Mouse (Mus musculus) lung, postnatal 10 days (tissue): ENCODE measurements at regions not wholly inside any gene's neighbourhood (a gene's known extent, or its start where the extent isn't known, plus 50 kb on each side); places are given as distances from the start of the nearest gene placed in this dataset.

ENCODE experiments used
- DNase-seq: peaks from one replicate; pipeline ENCODE4 v3.0.0; 2021

DNA sequence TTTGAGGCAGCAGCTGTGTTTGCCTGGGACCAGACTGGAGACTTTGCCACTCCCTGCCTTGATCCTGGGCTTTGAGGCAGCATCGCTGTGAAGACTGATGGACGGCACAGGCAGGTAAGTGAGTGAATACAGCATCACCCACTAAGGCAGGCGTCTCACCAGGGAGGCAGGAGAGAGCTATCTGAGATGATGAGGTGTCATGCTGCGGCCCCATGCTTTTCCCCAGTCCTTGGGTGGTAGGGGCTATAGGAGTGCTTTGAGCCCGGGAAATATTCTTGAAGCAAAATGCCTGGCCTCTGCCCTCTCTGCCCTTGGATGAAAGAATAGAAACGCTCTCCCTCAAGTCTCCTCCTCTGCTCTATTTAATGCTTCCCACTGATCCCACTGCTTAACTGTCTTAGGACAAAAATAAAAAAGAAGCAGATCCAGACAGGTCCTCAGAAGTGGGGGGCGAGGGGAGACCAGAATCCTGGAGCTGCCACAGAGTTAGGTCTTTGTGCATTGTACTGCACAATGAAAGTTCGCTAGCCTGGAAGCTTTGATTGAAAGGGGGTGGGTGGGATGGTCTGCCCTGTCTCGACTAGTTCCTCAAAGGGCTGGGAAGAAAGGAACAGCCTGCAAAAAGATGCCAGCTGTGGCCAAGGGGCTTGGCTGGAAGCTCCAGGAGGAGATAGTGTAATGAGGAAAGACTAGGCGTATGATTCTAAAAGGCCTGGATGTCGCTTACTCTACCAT lies 117.4 kb upstream of the Cdh5 start:
- no peak for DNase-seq

DNA sequence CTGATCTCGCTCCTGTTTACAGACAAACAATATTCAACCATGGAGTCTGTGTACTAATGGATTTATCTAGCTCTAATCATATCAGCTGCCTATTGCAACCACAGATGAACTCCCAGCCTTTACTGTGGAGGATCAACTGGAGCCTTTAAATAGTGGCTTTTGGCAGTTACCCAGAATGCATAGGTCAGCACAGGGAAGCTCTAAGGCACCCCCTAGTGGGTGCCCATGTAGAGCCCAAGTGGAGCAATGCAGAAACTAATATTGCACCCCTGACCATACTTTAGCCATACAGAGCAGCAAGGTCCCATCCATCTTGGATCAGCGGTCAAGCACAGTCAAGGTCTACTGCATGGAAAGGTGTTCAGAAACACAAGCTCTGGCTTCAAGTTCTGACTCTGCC lies 115.8 kb upstream of the Cdh5 start:
- no peak for DNase-seq

DNA sequence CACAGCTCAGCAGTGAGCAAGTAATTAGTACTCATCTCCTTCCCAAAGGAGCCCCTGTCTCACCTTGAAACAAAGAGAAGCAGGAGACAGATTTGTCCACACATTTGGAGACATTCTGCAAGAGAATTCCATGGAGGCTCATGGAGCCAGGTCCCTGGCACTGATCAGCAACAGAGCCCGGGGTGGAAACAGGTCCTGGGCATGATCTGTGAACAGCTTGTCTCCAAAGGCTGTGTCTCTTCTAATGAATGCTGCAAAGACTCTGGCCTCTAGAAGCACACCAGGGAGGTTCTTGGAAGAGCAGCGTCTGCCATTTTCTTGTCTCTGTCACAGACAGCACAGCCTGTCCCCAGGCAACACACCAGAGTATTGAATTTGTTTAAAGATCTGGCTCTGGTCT lies 107.5 kb upstream of the Cdh5 start:
- DNase-seq = no peak

- DNase-seq = peak; percentile 13
Measured at GRCm38 (mm10) chr8:103998143-103998542, 103.3 kb upstream of the Cdh5 start.

GRCm38 (mm10) chr8:104007209-104007608 lies 94.2 kb upstream of the Cdh5 start:
- no peak for DNase-seq

- DNase-seq = no peak
Measured at GRCm38 (mm10) chr8:104008756-104009155, 92.7 kb upstream of the Cdh5 start.

GRCm38 (mm10) chr8:104009306-104009705 lies 92.1 kb upstream of the Cdh5 start:
- no peak for DNase-seq

DNA sequence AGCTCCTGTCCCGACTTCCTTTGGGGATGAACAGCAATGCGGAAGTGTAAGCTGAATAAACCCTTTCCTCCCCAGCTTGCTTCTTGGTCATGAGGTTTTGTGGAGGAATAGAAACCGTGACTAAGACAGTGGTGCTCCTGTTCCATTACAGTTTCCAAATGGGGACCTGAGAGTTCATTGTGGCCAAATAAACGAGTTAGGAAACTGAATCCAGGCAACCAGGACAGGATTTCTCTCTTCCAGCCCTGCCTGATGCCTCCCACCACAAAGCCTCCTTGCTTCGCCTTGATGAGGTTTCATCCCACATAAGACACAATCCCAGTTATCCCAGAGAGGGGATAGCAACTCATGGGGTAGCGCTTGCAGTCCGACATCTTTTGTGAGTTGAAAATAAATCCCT lies 79.2 kb upstream of the Cdh5 start:
- no peak for DNase-seq

- peak; percentile 63 for DNase-seq
Measured at GRCm38 (mm10) chr8:104022691-104023509, 78.5 kb upstream of the Cdh5 start.

GRCm38 (mm10) chr8:104027161-104027821 lies 74.1 kb upstream of the Cdh5 start:
- peak; percentile 68 for DNase-seq

DNA sequence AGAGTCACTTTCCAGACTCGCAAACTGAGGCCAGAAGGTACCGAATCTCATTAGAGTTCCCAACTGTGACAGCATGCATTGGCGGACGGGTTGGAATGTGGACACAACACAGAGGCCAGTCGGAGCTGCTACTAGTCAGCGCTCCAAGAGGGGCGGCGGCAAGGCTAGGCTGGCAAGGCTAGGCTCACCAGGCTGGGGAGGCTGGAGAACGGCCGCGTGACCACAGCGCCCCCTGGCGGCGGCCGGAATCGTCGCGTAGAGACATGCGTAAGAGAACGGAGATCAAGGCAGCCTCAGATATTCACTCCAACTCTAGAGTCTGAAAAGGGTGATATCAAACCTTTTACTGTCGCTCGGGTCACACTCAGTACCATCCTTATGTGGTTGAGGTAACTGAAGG lies 72.8 kb upstream of the Cdh5 start:
- peak; percentile 86 for DNase-seq

- peak; percentile 43 for DNase-seq
Measured at GRCm38 (mm10) chr8:104032179-104032578, 69.2 kb upstream of the Cdh5 start.

DNA sequence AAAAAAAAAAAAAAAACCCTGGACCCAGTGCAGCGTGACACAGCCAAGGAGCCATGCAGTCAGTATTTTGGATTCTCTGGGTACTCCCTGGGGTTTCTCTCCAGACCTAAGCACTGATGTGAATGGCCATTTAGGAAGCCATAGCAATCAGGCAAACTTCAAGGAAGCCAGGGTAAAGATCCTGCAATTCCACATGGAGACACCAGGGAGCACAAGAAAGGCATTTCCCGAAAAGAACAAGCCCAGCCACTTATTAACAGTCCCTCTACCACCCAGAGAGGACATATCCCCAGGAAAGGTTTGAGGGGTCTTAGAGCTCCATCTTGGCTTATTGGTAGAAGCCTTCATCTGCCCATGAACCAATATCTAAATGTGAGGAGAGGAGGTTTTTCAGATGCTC lies 68.3 kb upstream of the Cdh5 start:
- DNase-seq = peak; percentile 37

GRCm38 (mm10) chr8:104034286-104034685 lies 67.1 kb upstream of the Cdh5 start:
- no peak for DNase-seq

- DNase-seq = peak; percentile 58
Measured at GRCm38 (mm10) chr8:104036580-104037477, 64.6 kb upstream of the Cdh5 start.

- DNase-seq = no peak
Measured at GRCm38 (mm10) chr8:104037611-104038010, 63.8 kb upstream of the Cdh5 start.

DNA sequence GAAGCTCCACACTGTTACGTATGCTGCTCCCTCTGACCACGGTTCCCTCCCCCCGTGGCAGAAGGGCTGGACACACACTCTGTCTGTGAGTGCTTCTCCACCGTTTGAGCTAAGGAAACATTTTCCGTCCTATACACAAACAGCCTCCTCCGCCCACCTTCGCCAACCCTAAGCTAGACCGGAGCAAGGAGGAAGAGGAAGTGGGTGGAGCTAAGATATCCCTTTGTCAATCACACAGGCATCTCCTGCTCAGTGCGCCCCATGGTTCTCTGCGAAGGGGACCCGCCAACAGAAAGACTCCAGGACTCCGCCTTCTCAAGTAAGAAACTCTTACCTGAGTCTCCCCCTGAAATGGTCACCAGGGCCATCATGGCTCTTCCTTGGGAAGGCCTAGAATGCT lies 61.9 kb upstream of the Cdh5 start:
- peak; percentile 20 for DNase-seq

GRCm38 (mm10) chr8:104041522-104041921 lies 59.9 kb upstream of the Cdh5 start:
- no peak for DNase-seq

DNA sequence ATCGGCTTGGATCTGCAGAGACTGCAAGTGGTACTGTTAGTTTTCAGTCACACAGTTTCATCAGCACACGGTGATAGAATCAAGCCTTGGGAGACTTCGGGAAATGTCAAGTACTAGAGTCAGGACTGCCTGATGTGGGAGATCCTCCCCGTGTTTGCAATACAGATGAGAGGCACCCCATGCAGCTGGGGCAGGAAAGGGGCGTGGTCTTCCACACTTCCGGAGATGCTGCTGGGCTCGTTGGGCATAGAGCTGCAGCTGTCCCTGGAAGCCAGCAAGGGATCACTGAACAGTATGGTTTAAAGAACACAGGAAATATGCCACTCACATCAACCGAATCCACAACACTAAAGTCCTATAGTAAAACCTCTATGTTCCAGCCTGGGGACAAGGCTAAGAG lies 59.0 kb upstream of the Cdh5 start:
- DNase-seq = peak; percentile 60

- no peak for DNase-seq
Measured at GRCm38 (mm10) chr8:104048037-104048436, 53.4 kb upstream of the Cdh5 start.

DNA sequence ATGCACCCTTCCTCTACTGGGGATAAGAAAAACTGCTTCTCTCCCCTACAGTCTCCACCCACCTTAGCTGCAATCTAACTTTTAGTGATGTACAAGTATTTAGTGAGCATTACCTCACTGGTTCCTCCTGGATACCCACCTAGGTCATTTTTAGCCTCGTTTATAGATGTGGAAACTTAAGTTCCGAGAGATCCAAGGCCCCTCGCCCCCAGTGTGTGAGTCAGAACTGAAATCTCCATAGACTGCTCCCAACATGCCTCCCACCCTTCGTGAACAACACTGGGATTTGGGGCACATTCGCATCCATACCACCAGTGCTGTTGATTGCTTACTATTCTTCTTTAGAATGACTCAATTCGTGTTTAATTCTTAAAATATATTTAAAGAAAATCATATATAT lies 52.2 kb upstream of the Cdh5 start:
- no peak for DNase-seq

DNA sequence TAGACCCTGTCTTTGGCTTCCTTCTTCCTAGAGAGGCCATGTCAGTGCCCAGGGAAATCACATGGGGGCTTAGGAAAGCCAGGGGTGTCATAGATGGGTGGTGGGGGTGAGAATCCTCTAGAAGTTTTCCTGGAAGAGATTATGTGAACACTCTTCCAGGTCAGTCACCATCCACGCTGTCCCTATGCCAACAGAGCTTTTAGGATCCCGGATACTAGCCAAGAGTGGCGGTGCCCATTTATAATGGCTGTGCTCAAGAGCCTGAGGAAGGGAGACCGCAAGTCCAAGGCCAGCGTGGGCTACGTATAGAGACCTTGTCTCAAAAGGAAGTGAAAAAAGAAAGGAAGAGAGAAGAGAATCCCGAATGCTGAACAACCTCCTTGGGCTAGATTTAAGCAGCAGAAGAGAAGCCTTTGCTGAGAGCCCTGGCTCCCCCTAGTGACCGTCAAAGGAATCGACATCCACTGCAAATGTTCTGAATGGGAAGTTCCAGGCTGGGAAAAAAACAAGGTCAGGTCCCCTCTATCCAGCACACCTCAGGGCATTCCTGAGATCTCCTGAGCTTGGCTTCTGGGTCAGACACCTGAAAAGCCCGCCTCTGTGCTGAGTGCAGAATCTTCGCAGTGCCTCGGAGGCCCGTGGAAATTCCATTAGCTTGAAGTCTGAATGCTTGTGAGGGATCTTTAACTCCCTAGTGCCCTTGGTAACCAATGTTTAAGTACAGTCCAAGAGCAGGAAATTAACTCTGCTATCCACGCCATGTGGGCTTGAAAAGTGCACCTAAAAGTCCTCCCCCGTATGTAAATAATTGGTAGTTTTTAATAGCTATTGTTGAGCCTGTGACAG lies 50.5 kb upstream of the Cdh5 start:
- DNase-seq = peak; percentile 78
